Mouse (Mus musculus) CH12F3 (cell line): ENCODE results near the gene Atf4.

ENCODE experiments used
- in situ Hi-C: fragments of 300-500 bp; cut with MboI; formaldehyde crosslinking; loops from 2 replicates; pipeline ENCODE4 v1.14.3; 2020; ENCODE audit warnings: low sequenced_read_pairs

Gene Atf4

GRCm38 (mm10) chr15:80248596-80248995 is 6.4 kb upstream of the Atf4 start:
- in situ Hi-C loops, result no loop called here

GRCm38 (mm10) chr15:80249672-80250071 is 5.3 kb upstream of the Atf4 start:
- in situ Hi-C loops, result no loop called here

GRCm38 (mm10) chr15:80250586-80250985 is 4.4 kb upstream of the Atf4 start:
- in situ Hi-C loops, result no loop called here

GRCm38 (mm10) chr15:80253530-80253929 is 1.5 kb upstream of the Atf4 start:
- in situ Hi-C loops, result no loop called here

- in situ Hi-C loops, result no loop called here
These were observed 777 bp upstream of the Atf4 start for GRCm38 (mm10) chr15:80254207-80254606.

- in situ Hi-C loops, result no loop called here
These were observed 700 bp downstream of the Atf4 start for GRCm38 (mm10) chr15:80255646-80256121.

- in situ Hi-C loops, result no loop called here
These were observed 1.3 kb downstream of the Atf4 start for GRCm38 (mm10) chr15:80256242-80256641.

- in situ Hi-C loops, result no loop called here
These were observed 1.9 kb downstream of the Atf4 start for GRCm38 (mm10) chr15:80256656-80257601.

GRCm38 (mm10) chr15:80257602-80258239 is 2.7 kb downstream of the Atf4 start:
- in situ Hi-C loops, result no loop called here

- in situ Hi-C loops, result no loop called here
These were observed 3.5 kb downstream of the Atf4 start for GRCm38 (mm10) chr15:80258240-80259170.

GRCm38 (mm10) chr15:80259406-80260045 is 4.5 kb downstream of the Atf4 start:
- in situ Hi-C loops, result no loop called here

- in situ Hi-C loops, result no loop called here
These were observed 5.7 kb downstream of the Atf4 start for GRCm38 (mm10) chr15:80260677-80261076.

- in situ Hi-C loops, result no loop called here
These were observed 6.1 kb downstream of the Atf4 start for GRCm38 (mm10) chr15:80261100-80261499.

GRCm38 (mm10) chr15:80263610-80264575 is 8.9 kb downstream of the Atf4 start, which contains the start of gene Rps19bp1:
Rps19bp1 (minus strand) TSS chr15:80264315.
- in situ Hi-C loops, result no loop called here

GRCm38 (mm10) chr15:80266281-80266680 is 11.3 kb downstream of the Atf4 start:
- in situ Hi-C loops, result loop anchor here (5.0 kb wide), 1 partner anchor 441 kb away; no protein-coding TSS in a partner anchor

- in situ Hi-C loops, result no loop called here
These were observed 16.9 kb downstream of the Atf4 start for GRCm38 (mm10) chr15:80271858-80272396.

- in situ Hi-C loops, result no loop called here
These were observed 22.1 kb downstream of the Atf4 start for GRCm38 (mm10) chr15:80277107-80277506.

- in situ Hi-C loops, result no loop called here
These were observed 22.6 kb downstream of the Atf4 start for GRCm38 (mm10) chr15:80277625-80278024.
